Mouse (Mus musculus): ENCODE data around the gene Slc34a2.

The Slc34a2 gene

DNA sequence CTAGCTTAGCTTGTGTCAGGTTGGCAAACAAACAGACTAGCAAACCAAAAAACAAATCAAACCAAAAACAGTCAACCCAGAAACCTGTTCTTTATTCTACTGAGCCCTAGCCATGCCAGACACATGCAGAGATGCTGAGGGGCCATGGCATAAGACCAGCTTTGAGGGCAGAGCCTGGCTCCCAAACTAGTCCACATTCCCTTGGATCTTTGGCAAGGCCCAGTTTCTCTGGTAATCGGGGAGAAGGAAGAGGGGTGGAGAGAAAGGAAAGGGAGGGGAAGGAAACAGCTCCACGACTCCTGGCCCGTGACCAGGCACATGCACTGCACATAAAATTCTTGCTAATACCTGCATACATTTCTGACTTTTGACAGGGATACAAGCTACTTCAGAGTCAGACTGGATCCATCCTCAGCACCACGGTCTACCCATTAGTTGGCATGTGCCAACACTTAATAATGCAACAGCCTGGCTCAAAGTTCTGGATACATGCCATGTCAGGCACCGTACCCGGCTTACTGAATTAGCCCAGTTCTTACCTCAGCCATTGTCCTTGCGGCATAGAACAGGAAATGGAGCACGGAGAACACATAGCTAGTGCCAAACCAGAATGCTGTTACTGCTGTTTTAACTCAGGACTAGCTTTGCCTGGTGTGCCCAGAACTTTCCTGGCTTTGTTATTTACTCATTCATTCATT, 12.5 kb upstream of the Slc34a2 start:
- DNase-seq (ENCODE audit: low read depth, low spot score), result no peak

DNA sequence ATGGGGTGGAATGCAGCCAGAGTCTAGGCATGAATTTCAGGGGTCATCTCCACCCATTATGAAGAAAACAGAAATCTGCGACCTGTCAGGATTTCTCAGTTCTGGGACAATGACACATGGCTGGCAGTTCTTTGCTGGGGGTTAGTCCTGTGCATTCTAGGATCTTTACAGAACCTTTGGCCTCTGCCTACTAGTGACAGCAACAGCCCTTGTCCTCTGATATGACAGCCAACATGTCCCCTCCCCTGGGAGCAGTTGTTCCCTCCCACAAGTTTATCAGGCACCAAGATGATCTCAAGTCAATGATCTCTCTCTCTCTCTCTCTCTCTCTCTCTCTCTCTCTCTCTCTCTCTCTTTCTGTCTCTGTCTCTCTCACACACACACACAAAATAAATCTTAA, 6.5 kb upstream of the Slc34a2 start:
- DNase-seq (ENCODE audit: low read depth, low spot score), result no peak

DNA sequence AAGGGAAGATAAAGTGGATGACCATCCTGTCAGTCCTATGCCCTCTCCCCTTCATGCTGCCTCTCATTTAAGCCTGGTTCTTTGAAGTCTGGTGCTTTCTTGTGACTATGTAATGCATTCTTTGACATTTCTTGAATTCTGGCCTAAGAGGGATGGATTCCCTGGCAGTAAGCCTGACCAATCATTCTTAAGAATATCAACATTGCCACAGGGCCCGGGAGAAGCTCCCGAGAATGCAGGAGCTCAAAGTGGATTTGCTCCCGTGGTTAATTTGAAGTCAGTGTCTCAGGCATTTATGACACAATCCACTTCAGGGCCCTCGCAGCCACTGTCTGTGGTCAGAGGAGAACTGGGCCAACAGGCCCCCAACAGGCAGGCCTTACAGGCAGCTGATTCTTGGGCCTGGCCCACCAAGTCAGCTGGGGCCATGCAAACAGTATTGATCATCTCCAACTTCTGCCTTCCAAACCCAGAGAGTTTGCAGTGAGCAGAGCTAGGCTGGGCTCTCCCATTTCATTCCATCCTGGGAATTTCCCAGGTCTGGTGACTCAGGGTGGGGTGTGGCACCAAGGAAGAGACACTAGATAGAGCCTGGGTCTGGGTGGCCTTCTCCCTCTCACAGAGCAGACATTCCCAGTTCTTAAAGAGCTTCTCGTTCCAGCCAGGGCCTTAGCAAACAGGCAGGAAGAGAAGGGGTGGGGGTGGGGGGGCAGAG, 4.3 kb downstream of the Slc34a2 start:
- no peak for DNase-seq (ENCODE audit: low read depth, low spot score)

DNA sequence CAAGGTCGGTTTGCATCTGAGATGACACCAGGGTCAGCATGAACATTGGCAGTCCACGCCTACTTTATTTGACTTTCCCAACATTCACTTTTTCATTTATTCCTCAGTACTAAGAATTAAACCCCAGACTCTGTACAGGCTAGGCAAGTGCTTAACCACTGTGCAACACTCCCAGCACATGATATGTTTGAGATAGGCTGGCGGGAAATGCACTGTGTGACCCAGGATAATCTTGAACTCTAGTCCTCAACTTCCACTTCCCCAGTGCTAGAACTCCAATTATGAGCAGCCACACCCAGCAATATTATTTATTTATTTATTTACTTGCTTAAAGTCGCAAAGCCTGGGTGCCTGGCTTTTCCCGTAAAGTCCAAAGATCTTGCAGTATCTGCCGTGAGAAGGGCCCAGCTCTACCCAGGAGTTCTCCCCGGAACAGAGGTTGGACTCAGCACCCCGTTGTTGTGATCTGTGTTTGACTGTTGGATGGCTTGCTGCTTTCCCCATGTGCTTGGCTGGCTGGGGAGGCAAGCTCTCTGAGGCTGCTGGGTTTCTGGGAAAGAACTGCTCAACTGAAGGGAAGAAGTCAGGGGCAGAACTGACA, 5.0 kb downstream of the Slc34a2 start:
- DNase-seq (ENCODE audit: low read depth, low spot score), result no peak

DNA sequence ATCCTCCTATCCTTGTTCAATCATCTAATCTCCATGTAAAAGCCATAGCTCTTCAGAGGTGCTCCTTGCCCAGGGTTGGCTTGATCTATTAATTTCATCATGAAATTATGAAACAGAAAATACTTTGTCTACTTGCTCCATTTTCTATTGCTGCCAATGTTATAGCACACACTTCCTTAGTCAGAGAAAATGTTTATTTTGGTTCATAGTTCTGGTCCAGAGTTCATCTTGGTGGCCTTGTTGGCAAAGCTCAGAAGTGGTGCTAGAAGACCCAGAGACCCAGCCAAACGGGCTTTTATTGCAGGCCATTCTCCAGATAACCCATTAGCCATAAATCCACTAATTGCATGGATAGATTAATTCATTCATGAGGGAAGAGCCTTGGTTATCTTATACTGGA, 5.8 kb downstream of the Slc34a2 start:
- DNase-seq (ENCODE audit: low read depth, low spot score), result no peak

DNA sequence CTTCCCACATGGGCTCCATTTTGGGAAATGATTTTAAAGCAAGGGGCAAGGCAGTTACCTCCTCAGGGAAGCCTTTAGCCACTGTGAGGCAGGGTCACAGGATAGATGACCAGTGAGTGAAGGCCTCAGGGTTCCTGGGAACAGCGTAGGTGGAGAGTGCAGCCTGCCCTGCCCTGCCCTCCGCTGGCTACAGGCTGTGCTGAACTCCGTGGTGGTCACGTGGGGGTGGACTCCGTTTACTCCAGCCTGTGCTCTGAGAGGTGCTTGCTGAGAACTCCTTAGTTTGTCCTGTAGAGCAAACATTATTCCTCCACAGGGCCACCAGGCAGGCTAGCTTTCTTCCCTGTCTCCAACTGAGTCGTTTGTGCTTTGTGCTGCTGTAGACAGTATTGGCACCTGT, 10.1 kb downstream of the Slc34a2 start:
- no peak for DNase-seq (ENCODE audit: low read depth, low spot score)

DNA sequence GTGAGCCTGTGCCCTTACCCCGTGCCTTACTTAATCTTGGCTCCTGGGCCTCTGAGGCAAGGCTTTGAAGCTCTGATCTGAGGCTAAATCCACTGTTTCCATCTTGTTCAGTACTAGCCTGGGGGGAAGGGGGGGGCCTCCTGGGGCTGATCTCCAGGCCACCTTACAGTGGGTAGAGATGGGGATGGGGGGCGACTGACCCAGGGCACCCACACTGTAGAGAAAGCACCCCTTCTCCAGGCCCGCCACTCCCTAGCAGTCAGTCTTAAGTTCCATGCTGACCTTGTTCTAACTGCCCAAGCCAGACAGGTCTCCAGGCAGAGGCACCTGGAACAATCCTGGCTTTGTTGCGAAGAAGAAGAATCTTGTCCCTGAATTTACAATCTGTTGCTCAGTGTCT, 10.7 kb downstream of the Slc34a2 start:
- no peak for DNase-seq (ENCODE audit: low read depth, low spot score)

DNA sequence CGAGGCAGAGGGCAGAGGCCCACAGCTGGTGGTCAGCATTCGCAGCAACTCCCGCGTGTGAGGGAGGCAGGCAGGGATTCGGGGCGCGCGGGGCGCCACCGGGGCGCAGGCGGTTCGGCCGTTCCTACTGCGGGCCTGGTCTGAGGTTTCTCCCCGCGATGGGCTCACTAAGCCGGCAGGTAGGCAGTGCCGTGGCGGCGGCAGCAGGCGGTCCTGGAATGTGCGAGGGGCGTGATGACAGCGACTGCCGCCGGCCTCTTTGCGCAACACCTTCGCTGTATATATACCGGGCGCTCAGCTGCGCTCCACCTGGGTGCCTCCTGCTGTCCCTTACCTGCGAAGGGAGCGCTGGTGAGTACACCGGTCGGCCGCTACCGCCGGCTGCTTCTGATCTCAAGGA, 11.2 kb downstream of the Slc34a2 start:
- DNase-seq (ENCODE audit: low read depth, low spot score), result no peak

DNA sequence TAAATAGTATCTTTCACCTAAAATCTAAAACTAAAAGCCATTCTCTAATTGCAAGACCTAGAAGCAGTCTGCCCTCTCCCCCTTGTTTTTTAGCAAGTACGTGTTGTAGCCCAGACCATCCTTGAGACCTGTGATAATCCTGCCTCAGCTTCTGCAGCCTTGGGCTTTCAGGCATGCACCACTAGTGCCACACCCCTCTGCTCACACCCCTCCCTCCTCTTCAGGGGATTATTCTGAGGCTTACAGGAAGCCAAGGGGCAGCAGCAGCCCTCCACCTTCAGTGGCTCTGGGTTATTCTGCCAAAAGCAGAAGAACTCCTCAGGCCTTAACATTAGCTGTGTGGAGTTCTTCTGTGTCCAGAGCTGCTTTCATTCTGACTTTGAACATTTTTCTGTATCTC, 13.1 kb downstream of the Slc34a2 start:
- DNase-seq (ENCODE audit: low read depth, low spot score), result no peak

DNA sequence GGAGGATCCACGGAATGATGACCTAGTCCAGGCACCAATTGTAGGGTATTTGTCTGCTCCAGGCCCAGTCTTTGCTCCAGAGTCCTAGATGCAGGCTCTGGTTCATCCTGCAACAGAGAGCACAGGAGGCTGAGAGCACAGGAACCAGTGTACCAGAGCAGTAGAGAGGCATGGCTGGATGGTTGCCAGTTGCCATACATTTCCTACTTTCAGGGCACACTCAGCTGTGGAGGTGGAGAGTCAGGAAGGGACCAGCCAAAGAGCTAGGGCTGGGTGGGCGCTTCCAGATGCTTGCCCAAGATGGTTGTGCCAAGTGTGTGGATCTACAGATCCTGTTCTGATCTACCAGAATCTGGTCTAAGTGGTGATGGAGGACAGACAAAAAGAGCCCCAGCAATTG, 15.4 kb downstream of the Slc34a2 start:
- no peak for DNase-seq (ENCODE audit: low read depth, low spot score)

DNA sequence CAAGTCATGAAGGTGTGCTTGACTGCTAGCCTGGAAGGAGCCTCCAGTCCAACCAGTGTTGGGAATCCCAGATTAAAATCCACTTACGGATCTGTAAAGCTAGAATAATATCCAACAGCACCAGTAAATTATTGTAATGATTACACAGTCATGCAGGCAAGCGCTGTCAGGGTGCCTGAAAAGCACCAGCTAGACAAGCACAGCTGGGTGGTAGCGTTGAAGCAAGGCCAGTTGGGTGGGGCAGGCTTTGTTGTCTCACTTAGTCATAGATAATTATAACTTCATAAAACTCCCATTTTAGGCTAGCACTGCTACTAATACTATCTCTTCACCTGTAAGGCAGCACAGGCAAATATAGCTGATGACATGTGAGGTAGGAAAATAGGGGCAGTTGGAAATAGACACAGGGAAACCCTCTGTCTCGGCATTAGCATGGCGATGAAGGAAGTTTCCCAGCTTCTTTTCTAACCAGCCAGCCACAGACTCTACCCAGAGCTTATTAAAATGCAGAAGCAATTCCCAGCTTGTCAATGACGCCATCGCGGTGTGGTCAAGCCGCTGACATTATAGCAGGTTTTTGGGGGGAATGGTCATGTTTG, 23.8 kb downstream of the Slc34a2 start:
- no peak for DNase-seq (ENCODE audit: low read depth, low spot score)

DNA sequence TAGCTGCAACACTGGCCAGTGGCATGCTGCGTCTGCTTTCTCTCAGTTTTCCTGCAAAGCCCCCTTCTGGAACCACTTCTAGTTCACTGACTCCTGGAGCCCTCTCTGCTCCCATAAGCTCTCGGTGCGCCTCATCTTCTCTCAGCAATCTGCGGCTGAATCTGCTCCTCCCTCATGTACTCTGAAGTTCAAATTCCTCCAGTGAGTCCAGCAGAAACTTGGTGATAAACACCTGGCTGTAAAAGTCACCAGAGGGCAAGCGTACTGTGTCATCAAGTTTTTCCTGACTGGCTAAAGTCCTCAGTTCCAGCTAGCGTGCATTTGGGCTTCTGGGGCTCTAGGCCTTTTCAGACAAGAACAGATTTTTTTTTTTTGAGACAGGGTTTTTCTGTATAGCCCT, 36.7 kb downstream of the Slc34a2 start:
- DNase-seq (ENCODE audit: low read depth, low spot score), result no peak

DNA sequence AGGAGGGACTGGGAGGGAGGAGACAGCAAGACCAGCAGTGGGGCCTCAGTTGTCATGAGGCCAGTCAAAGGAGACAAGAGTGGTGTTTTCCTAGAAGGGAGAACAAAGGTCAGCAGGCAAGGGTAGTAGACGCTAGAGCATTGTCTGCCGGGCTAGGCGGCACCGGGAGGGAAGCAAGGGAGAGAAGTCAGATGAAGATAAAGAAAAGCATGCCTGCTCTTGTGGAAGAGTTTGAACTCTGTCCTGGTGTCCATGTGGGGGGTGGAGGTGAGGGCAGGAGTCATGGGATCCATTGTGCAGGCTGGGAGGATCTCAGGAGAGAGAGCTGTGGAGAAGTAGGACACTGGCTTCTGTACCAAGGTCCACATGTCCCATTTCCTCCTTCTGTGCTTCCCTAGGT, 40.6 kb downstream of the Slc34a2 start:
- DNase-seq (ENCODE audit: low read depth, low spot score), result no peak

DNA sequence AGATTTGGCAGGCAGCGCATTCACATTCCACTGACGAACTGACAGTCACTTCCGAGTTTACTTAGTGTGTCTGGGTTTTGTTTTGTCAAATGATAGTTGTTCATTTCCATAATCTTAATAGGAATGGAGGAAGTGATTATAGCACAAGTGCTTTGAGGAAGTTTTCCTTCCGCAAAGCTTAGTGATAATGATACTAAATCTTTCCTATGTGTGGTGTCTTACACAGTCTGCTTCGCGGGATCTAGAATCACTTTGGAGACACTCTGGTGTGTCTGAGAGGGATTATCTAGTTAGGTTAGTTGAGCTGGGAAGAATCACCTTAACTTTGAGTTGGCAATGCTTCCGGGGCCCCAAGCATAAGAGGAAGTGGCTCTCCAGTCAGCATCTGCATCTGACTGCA, 49.6 kb downstream of the Slc34a2 start:
- DNase-seq (ENCODE audit: low read depth, low spot score), result no peak

DNA sequence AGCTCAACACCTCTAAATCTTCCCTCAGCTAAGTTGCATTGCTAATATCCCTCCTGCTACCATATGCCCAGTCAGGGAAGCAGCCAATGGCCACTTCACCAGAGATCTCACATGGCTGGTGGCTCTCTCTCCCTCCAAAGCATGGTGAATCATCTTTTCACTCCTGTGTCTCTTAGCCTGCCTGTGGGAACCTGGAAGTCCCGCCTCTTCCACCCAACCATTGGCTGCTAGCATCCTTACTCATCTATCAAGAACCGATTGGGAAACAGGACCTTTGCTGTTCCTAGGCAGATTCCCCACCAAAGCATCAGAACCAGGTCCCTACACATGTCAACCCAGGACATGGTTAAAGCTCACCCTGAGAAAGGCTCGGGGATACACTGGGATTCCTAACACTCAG, 53.5 kb downstream of the Slc34a2 start:
- DNase-seq (ENCODE audit: low read depth, low spot score), result no peak

DNA sequence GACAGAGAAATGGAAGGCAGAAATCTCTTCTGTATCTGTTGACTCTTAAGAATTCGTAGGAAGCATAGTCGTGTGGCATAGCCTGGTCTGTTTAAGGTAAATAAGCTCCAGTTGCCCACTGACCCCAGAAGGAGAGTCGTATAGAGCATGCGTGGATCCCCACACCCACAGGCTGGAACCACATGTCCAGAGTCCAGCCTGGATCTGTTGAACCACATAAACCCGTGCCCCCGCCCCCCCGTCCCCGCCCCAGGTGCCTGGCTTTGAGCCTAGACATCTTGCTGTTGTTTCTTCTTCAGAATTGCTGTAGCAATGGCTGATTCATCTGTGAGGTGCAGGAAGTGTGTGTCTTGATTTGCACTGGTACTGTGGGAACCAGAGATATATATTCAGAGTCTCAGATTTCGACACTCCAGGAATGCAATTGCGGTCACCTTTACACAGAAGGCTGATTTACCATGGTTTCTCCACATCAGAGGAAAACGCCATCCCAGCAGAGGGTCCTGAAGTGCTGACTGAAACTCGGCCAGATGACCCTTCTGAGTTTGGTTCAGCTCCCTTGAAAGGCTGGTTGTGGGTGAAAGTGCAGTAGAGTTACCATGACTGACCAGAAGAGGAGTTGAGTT, 64.1 kb downstream of the Slc34a2 start:
- no peak for DNase-seq (ENCODE audit: low read depth, low spot score)

DNA sequence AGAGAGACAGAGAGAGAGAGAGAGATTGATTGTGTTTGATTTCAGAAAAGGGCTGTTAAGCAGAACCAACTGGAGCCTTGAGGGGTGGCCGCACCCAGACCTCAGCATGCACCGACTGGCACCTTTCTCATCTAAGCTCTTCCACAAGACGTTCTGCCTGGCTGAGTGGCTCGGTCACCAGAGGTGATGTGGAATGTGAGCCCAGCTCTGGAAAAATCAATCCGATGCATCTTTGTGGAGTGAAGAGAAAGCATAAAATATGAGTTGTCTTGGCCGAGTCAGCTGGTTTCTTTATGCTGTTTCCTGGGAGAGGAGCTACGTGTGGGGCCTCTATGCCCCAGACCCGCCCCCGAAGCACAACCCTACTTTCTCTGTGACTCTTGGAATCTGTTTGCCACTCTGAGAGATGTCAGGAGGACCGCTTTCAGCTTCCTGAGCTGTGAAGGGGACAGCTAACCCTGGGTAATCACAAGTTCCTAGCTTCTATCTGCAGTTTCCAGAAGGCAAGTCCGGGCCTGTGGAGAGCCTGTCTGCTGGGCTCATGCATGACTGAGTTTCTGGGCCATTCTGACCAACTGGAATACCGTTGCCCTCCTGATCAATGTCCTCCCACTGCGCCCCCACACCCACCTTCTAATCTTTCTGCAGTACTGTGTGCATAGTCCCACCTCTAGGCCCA, 66.4 kb downstream of the Slc34a2 start:
- DNase-seq (ENCODE audit: low read depth, low spot score), result no peak

DNA sequence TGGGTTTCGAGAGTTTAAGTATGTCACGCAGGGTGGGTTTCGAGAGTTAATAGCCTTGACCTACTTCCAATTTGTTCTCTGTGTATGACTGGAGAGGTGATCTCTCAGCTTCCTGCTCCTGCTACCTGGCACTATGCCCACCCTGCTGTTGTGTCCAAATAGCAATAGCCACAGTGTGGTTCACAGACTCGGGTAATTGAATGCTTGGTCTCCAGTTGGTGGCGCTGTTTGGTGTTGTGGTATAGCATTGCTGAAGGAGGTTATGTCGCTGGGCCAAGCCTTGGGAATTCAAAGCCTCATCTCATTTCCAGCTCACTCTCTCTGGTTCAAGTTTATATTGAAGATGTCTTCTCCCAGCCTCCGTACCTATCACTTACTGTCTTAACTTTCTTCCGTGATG, 67.8 kb downstream of the Slc34a2 start:
- no peak for DNase-seq (ENCODE audit: low read depth, low spot score)

DNA sequence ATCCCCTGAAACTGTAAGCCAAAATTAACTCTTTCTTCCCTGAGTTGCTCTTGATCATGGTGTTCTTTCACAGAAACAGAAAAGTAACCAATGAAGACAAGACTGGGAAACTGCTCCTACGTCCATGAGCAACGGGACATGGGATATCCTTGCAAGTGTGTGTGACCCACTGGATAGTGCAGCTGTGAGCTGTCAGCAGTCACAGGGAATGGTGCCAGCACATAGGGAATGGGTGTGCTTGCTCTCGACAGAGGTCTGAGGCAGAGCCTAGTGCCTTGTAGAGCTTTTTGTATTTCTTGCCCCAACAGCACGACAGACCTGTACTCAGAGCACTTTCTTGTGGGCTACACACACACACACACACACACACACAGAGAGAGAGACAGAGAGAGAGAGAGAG, 68.2 kb downstream of the Slc34a2 start:
- DNase-seq (ENCODE audit: low read depth, low spot score), result no peak

DNA sequence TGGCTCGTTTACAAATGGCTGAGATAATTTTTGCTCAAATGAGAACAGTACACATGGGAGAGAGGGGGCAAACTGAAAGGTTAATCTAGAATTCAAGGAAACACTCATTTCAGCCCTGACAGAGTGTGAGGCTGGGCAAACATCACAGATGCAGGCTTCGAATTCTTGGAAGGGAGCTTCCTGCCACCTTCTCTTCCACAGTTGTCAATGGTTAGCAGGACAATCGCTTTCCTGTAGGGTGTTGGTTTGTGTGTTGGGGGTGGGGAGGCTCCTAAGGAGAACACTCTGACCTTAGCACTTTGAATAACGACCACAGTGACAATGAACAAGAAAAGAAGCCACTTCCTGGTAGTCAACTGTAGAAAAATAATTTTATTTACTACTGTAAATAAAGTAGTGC, 68.8 kb downstream of the Slc34a2 start:
- no peak for DNase-seq (ENCODE audit: low read depth, low spot score)

DNA sequence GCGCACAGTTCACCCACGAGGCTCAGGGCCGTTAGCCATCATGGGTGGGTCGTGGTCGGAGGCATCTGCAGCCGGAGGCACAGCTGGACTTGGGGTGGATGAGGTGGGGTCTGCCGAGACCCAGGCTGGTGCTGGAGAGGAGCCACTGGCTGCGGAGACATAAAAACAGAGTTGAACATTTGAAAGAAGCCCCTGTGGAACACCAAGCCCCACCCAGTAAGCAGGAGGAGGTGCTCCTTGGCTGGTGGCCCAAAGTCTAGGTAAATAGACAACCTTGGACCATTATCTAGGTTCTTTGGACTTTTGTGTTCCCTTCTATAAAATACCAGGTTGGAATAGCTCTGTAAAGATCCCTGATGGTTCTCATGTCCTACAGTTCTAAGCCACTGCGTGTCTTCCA, 70.1 kb downstream of the Slc34a2 start:
- DNase-seq (ENCODE audit: low read depth, low spot score), result no peak

DNA sequence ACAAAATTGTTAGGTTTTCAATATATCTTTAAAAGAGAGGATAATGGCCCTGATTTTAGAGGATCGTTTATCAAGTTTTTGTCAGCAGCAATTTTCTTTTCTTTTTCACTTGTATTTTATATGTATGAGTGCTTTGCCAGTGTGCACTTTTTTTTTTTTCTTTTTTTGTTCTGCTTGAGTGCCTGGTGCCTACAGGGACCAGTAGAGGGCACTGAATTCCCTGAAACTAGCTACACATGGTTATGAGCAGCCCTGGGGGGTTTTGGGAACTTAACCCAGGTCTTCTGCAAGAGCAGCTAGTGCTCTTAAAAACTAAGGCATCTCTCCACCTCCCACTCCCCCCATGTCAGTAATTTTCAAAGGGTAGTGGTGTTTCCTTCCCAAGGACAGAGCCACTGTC, 70.8 kb downstream of the Slc34a2 start:
- DNase-seq (ENCODE audit: low read depth, low spot score), result no peak
